Mouse (Mus musculus): ENCODE results near the gene Mindy4. TPM values are rescaled to one million over a fixed set of nuclear protein-coding genes. Genes with fewer than 3 reads are reported as not detected.

Gene Mindy4
- total and polyA plus RNA-seq, 3 experiments = 0.23 to 1.6 TPM; not detected in 1

- H3K27ac ChIP-seq (ENCODE audit: control insufficient read depth, low read depth, low read length) = no peak overlapping the region
- H3K27me3 ChIP-seq (ENCODE audit: control insufficient read depth in 1 of 2, insufficient read depth in 2 of 2, low read length in 2 of 2) = no peaks in the 10 kb centered on the region
These were observed 118.3 kb downstream of the Mindy4 start for GRCm38 (mm10) chr6:55321518-55321917.

GRCm38 (mm10) chr6:55322980-55323379 is 119.8 kb downstream of the Mindy4 start:
- H3K4me1 ChIP-seq (ENCODE audit: control insufficient read depth in 1 of 2, insufficient read depth in 2 of 2, low read length in 2 of 2) = peaks cover 5 to 55% of the 10 kb centered on the region in 2 experiments
- H3K27ac ChIP-seq (ENCODE audit: control insufficient read depth, low read depth, low read length) = no peak overlapping the region
- H3K9me3 ChIP-seq (replicated peaks; ENCODE audit: insufficient read depth, low read length) = no peaks in the 10 kb centered on the region
- DNase-seq (ENCODE audit: low read depth, low spot score) = no peak
- H3K36me3 ChIP-seq (ENCODE audit: control insufficient read depth in 1 of 2, insufficient read depth in 2 of 2, low read length in 2 of 2) = peaks cover 0 to 13% of the 10 kb centered on the region in 2 experiments; a peak in 2 of 4 replicates
- no peak overlapping the region for H3K9ac ChIP-seq (ENCODE audit: control insufficient read depth, low read depth, low read length, poor library complexity, severe bottlenecking)
- H3K4me3 ChIP-seq (ENCODE audit: control insufficient read depth in 1 of 2, insufficient read depth in 1 of 2, low read depth in 2 of 2, low read length in 2 of 2) = no peak overlapping the region
- TF ChIP-seq ELF1 (IDR thresholded peaks at IDR 0.05; ENCODE audit: low read depth, low read length) (no peak), CHD1 (IDR thresholded peaks at IDR 0.05; ENCODE audit: low read depth, low read length) (no peak), RCOR1 (IDR thresholded peaks at IDR 0.05; ENCODE audit: low read depth, low read length) (no peak), EP300 (IDR thresholded peaks at IDR 0.05; ENCODE audit: low read depth in 1 of 2, low read length in 2 of 2) (no peak), RAD21 (IDR thresholded peaks at IDR 0.05; ENCODE audit: low read depth, low read length) (no peak), POLR2AphosphoS2 (IDR thresholded peaks at IDR 0.05; ENCODE audit: low read length) (no peak), ZMIZ1 (IDR thresholded peaks at IDR 0.05; ENCODE audit: low read depth, low read length) (no peak), ZNF384 (IDR thresholded peaks at IDR 0.05; ENCODE audit: low read depth, low read length) (no peak), CHD2 (IDR thresholded peaks at IDR 0.05; ENCODE audit: low read length) (no peak), MEF2A (IDR thresholded peaks at IDR 0.05; ENCODE audit: extremely low read depth, insufficient replicate concordance, low read depth, low read length, poor library complexity, severe bottlenecking) (no peak), MAZ (IDR thresholded peaks at IDR 0.05; ENCODE audit: low read depth, low read length) (no peak), ETS1 (IDR thresholded peaks at IDR 0.05; ENCODE audit: low read depth, low read length) (no peak), E2F4 (IDR thresholded peaks at IDR 0.05; ENCODE audit: borderline replicate concordance, low read depth, low read length) (no peak), ZKSCAN1 (IDR thresholded peaks at IDR 0.05; ENCODE audit: low read depth, low read length) (no peak), TAL1 (IDR thresholded peaks at IDR 0.05; ENCODE audit: low read length) (no peak), MAX (IDR thresholded peaks at IDR 0.05; ENCODE audit: low read length) (no peak), TBP (IDR thresholded peaks at IDR 0.05; ENCODE audit: low read depth, low read length) (no peak), POLR2AphosphoS5 (IDR thresholded peaks at IDR 0.05; ENCODE audit: borderline replicate concordance, low read depth, low read length) (no peak), NRF1 (IDR thresholded peaks at IDR 0.05; ENCODE audit: insufficient read depth, low read depth, low read length, poor library complexity, severe bottlenecking) (no peak)
- no peaks in the 10 kb centered on the region for H3K79me2 ChIP-seq (ENCODE audit: control insufficient read depth, insufficient read depth, low read length, poor library complexity)
- no peaks in the 10 kb centered on the region for H3K27me3 ChIP-seq (ENCODE audit: control insufficient read depth in 1 of 2, insufficient read depth in 2 of 2, low read length in 2 of 2)

More at GRCm38 (mm10) chr6:55321518-55321917, 118.3 kb downstream of the Mindy4 start:
- no peaks in the 10 kb centered on the region for H3K79me2 ChIP-seq (ENCODE audit: control insufficient read depth, insufficient read depth, low read length, poor library complexity)
- peaks cover 0 to 13% of the 10 kb centered on the region in 2 experiments; a peak in 2 of 4 replicates for H3K36me3 ChIP-seq (ENCODE audit: control insufficient read depth in 1 of 2, insufficient read depth in 2 of 2, low read length in 2 of 2)
- DNase-seq (ENCODE audit: low read depth, low spot score) = no peak
- TF ChIP-seq USF2 (IDR thresholded peaks at IDR 0.05; ENCODE audit: borderline replicate concordance in 1 of 2, insufficient read depth in 1 of 2, low read depth in 1 of 2, low read length in 2 of 2) = no peak
- TF ChIP-seq EP300 (IDR thresholded peaks at IDR 0.05; ENCODE audit: low read depth in 1 of 2, low read length in 2 of 2) = no peak
- no peak for TF ChIP-seq ETS1 (IDR thresholded peaks at IDR 0.05; ENCODE audit: low read depth, low read length)
- no peak for TF ChIP-seq RCOR1 (IDR thresholded peaks at IDR 0.05; ENCODE audit: low read depth, low read length)
- TF ChIP-seq CHD1 (IDR thresholded peaks at IDR 0.05; ENCODE audit: low read depth, low read length) = no peak
- no peak overlapping the region for H3K4me3 ChIP-seq (ENCODE audit: control insufficient read depth in 1 of 2, insufficient read depth in 1 of 2, low read depth in 2 of 2, low read length in 2 of 2)
- no peaks in the 10 kb centered on the region for H3K9me3 ChIP-seq (replicated peaks; ENCODE audit: insufficient read depth, low read length)
- no peak overlapping the region for H3K9ac ChIP-seq (ENCODE audit: control insufficient read depth, low read depth, low read length, poor library complexity, severe bottlenecking)
- peaks cover 5 to 45% of the 10 kb centered on the region in 2 experiments for H3K4me1 ChIP-seq (ENCODE audit: control insufficient read depth in 1 of 2, insufficient read depth in 2 of 2, low read length in 2 of 2)

All from MEL (cell line).